Mouse (Mus musculus) neural tube, embryonic 15.5 days (tissue): ENCODE results near the gene Fance. TPM values are rescaled to one million over a fixed set of nuclear protein-coding genes. Genes with fewer than 3 reads are reported as not detected.

ENCODE experiments used
- ATAC-seq: fragments of 200-750 bp; cut with Nextera tagmentation; 2 replicates; pipeline ENCODE4 v1.8.0; 2017; ENCODE audit warnings: mild to moderate bottlenecking, moderate TSS enrichment, moderate library complexity; ENCODE audit not compliant: low FRiP score
- H3K27ac ChIP-seq: fragments of 300-500 bp; sonication (generic); replicated peaks from 2 replicates; pipeline ENCODE4 v1.5.1; 2015; ENCODE audit warnings: mild to moderate bottlenecking, inconsistent platforms
- H3K27me3 ChIP-seq: fragments of 300-500 bp; sonication (generic); replicated peaks from 2 replicates; pipeline ENCODE4 v1.6.1; 2015; ENCODE audit warnings: inconsistent platforms
- H3K36me3 ChIP-seq: fragments of 300-500 bp; sonication (generic); 2 replicates; pipeline ENCODE4 v1.6.1; 2015; ENCODE audit warnings: inconsistent platforms
- H3K4me1 ChIP-seq: fragments of 300-500 bp; sonication (generic); 2 replicates; pipeline ENCODE4 v1.6.1; 2015; ENCODE audit warnings: inconsistent platforms
- H3K4me2 ChIP-seq: fragments of 300-500 bp; sonication (generic); 2 replicates; pipeline ENCODE4 v1.6.1; 2015; ENCODE audit warnings: inconsistent platforms, mild to moderate bottlenecking, moderate library complexity
- H3K4me3 ChIP-seq: fragments of 300-500 bp; sonication (generic); replicated peaks from 2 replicates; pipeline ENCODE4 v1.5.1; 2015; ENCODE audit warnings: mild to moderate bottlenecking, inconsistent platforms
- H3K9ac ChIP-seq: fragments of 300-500 bp; sonication (generic); replicated peaks from 2 replicates; pipeline ENCODE4 v1.6.1; 2015; ENCODE audit warnings: mild to moderate bottlenecking, inconsistent platforms
- H3K9me3 ChIP-seq: fragments of 300-500 bp; sonication (generic); replicated peaks from 2 replicates; pipeline ENCODE4 v1.6.1; 2016; ENCODE audit warnings: inconsistent platforms
- WGBS: fragments of 180-500 bp; shearing (Covaris S2); methylation state at CpG from one replicate; pipeline ENCODE4 v1.1.7; 2015; ENCODE audit warnings: mixed read lengths; 5-methylcytosine and 5-hydroxymethylcytosine counted together
- polyA plus RNA-seq: library from polyadenylated mRNA; unstranded; fragments of >200 nt; fragmentation: Nextera tagmentation; extraction: Ambion mirVana; gene quantifications from 2 replicates; pipeline ENCODE4 v1.2.1, GENCODE M21; 2015

Fance gene
- polyA plus RNA-seq, 1 experiment from 2014 or later: 26.3 TPM

DNA sequence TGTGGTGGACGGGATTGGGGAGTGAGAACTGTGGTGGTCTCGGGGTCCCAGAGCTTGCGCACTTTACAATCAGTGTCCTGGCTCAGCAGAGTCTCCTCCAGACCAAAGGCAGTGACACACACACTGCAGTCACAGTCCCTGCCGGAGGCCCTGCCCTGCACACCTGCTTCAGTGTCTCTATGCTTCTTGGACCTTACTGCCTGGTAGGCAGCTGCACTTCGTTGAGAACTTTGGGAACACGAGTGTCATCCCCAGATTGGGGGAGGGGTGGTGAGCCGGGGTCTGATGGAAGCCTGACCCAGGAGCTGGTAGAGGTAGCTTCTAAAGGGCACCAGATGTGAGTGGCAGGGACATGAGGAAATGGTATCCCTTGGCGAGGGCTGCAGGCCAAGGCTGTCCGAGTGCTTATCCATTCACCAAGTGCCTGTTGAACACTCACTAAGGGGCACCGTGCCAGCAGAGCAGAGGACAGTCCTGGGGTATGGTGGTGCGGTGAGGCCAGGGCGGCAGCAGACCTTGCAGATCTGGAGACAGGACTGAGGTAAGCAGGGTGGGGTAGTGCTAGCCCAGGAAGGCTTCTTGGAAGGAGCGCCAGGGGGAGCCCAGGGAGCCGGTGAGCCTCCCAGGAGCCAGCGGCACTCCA is 33.4 kb upstream of the Fance start:
- ATAC-seq: no peak
- H3K9me3 ChIP-seq: no peaks in the 10 kb centered on the region
- H3K36me3 ChIP-seq: no peaks in the 10 kb centered on the region
- no peak overlapping the region for H3K9ac ChIP-seq
- H3K4me2 ChIP-seq: no peak overlapping the region
- H3K4me1 ChIP-seq: peaks cover 40% of the 10 kb centered on the region
- H3K4me3 ChIP-seq: no peak overlapping the region
- H3K27ac ChIP-seq: 0 out of 2 replicates have a peak overlapping the region, but pooled peaks have one; percentile 18
- WGBS: 66% methylated on average over 15 of the region's 15 CpGs
- no peaks in the 10 kb centered on the region for H3K27me3 ChIP-seq

DNA sequence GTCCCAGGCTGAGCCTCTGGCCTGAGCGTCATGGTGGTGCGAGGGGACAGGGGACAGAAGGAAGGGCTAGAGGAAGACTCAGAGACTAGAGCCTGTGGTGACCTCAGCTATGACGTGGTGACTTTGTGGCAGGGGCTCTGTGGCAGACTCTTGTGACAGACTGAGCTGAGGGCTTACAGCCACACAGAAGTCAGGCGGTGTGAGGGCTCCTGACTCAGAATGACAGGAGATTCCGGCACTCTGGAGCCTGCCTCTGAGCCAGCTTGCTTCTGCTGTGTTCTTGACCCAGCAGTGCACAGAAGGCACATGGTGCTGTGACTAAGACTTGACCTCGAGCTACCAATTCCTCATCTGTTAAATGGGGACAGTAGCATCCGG is 32.9 kb upstream of the Fance start:
- Histone ChIP-seq H3K36me3 (no peaks in the 10 kb centered on the region), H3K9me3 (no peaks in the 10 kb centered on the region), H3K4me1 (peaks cover 44% of the 10 kb centered on the region), H3K4me3 (no peak overlapping the region), H3K9ac (no peak overlapping the region), H3K27me3 (no peaks in the 10 kb centered on the region), H3K4me2 (no peak overlapping the region), H3K27ac (0 out of 2 replicates have a peak overlapping the region, but pooled peaks have one; percentile 18)
- 78% methylated on average over 7 of the region's 7 CpGs for WGBS
- no peak for ATAC-seq

DNA sequence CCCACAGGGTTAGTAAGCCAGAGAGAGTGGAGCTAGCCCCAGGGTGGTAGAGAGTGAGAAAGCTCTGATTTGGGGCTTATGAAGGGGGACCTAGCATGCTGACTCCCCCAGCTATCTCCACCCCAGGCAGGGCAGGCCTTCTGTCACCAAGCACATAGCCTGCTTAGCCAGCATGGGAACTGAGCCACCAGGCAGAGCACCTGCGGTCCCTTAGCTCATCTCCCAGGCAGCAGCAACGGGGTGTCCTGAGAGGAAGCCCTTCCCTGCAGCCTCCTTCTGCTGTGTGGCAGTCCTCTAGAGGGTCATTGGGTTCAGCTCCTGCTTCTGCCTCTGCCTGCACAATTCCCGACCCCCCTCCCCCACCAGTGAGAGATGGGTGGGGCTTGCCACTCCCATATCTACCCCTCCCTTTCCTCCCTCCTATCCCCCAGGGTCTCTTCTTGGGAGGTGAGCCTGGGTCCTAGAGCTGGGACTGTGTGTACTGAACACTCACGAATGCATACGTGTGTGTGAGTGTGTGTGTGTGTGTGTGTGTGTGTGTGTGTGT is 32.4 kb upstream of the Fance start:
- WGBS: 17% methylated on average over 5 of the region's 5 CpGs
- no peak overlapping the region for H3K4me2 ChIP-seq
- no peaks in the 10 kb centered on the region for H3K27me3 ChIP-seq
- H3K9ac ChIP-seq: no peak overlapping the region
- no peak overlapping the region for H3K4me3 ChIP-seq
- no peaks in the 10 kb centered on the region for H3K9me3 ChIP-seq
- H3K36me3 ChIP-seq: no peaks in the 10 kb centered on the region
- peaks cover 49% of the 10 kb centered on the region for H3K4me1 ChIP-seq
- ATAC-seq: no peak
- H3K27ac ChIP-seq: no peak overlapping the region

- no peak overlapping the region for H3K27ac ChIP-seq
- peaks cover 54% of the 10 kb centered on the region for H3K4me1 ChIP-seq
- no peak overlapping the region for H3K4me3 ChIP-seq
- WGBS: 88% methylated on average over 7 of the region's 7 CpGs
- H3K36me3 ChIP-seq: no peaks in the 10 kb centered on the region
- no peak overlapping the region for H3K9ac ChIP-seq
- no peaks in the 10 kb centered on the region for H3K27me3 ChIP-seq
- H3K9me3 ChIP-seq: no peaks in the 10 kb centered on the region
- H3K4me2 ChIP-seq: no peak overlapping the region
- ATAC-seq: no peak
These were observed 31.4 kb upstream of the Fance start for GRCm38 (mm10) chr17:28281866-28282441.

DNA sequence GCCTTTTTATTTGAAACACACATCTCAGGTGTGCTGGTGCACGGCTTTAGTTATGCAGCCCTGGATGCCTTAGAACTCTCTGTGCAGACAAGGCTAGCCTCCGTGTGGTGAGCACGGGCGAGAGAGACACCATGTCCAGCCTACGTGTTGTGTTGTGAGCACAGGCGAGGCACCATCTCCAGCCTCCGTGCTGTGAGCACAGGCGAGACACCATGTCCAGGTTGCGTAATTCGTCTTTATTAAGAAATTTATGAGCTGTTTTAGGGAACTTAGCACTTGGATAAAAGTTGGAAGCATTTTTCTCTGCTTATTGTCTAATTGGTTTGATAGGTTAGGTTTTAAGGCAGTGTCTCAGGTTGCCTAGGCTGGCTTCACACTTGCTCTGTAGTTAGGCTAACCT is 30.1 kb upstream of the Fance start:
- H3K9ac ChIP-seq: no peak overlapping the region
- peaks cover 48% of the 10 kb centered on the region for H3K4me1 ChIP-seq

DNA sequence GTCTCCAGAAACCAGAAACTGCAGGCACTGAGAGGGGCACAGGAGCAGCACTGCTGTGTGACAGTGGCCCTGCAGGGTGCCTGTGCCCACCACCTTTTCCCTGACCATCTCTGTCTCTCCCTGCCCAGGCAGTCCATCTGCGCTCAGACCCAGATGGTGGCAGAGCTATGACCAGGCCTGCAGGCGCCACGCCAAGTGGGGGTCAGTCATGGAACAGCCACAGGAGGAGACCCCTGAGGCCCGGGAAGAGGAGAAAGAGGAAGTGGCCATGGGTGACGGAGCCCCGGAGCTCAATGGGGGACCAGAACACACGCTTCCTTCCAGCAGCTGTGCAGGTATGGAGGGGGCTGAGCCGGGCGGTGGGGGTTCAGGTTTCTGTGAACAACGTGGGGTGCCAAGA is 27.2 kb upstream of the Fance start:
- WGBS: 84% methylated on average over 10 of the region's 10 CpGs
- H3K9ac ChIP-seq: no peak overlapping the region
- ATAC-seq: no peak

More for the DNA sequence above, 30.1 kb upstream of the Fance start:
- no peak for ATAC-seq
- H3K4me3 ChIP-seq: no peak overlapping the region
- H3K27ac ChIP-seq: no peak overlapping the region
- no peak overlapping the region for H3K4me2 ChIP-seq
- 89% methylated on average over 10 of the region's 10 CpGs for WGBS
- no peaks in the 10 kb centered on the region for H3K9me3 ChIP-seq
- H3K27me3 ChIP-seq: no peaks in the 10 kb centered on the region
- no peaks in the 10 kb centered on the region for H3K36me3 ChIP-seq

DNA sequence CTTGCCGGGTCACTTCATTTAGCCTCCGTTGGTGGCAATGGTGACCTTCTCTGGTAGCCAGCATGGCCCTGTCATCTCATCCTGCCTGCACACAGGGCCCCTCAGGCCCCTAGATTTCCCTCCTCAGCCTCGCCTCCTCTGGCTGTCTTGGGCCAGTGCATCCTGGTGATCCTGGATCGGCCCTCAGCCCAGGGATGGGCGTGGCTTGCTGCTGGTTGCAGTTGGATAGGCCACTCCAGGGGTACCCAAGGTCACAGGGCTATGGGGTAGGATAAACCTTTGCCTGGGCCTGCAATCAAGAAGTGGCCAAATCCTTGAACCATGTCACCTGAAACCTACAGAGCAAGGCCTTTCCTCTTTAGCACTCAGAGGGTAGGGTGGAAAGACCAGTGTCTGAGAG is 26.4 kb upstream of the Fance start:
- WGBS: 52% methylated on average over 5 of the region's 5 CpGs
- ATAC-seq: no peak
- H3K36me3 ChIP-seq: no peaks in the 10 kb centered on the region
- peaks cover 26% of the 10 kb centered on the region for H3K4me1 ChIP-seq
- H3K4me3 ChIP-seq: no peak overlapping the region
- H3K4me2 ChIP-seq: no peak overlapping the region
- no peaks in the 10 kb centered on the region for H3K27me3 ChIP-seq
- H3K9ac ChIP-seq: no peak overlapping the region
- H3K27ac ChIP-seq: no peak overlapping the region
- no peaks in the 10 kb centered on the region for H3K9me3 ChIP-seq

More for the DNA sequence above, 27.2 kb upstream of the Fance start:
- Histone ChIP-seq H3K27ac (no peak overlapping the region), H3K4me3 (no peak overlapping the region), H3K4me2 (no peak overlapping the region), H3K4me1 (peaks cover 31% of the 10 kb centered on the region), H3K27me3 (no peaks in the 10 kb centered on the region), H3K36me3 (no peaks in the 10 kb centered on the region), H3K9me3 (no peaks in the 10 kb centered on the region)

DNA sequence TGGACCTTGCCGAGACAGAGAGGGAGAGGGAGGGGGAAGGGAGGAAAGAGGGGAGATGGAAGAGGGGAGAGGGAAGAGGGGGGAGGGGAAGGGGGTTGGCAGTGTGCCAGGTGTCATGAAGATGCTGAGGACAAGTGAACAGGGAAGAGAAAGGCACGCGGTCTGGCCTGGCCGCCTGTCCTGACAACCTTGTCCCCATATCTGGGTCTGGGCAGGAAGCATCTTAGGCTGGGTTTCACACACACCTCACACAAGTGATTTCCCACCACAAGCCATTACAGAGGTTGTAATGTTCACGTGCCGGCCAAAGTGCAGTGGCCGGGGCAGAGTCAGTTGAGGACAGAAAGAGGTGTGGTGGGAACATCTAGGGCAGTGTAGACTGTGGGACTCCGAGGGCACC is 25.7 kb upstream of the Fance start:
- Histone ChIP-seq H3K4me3 (no peak overlapping the region), H3K36me3 (no peaks in the 10 kb centered on the region), H3K27me3 (no peaks in the 10 kb centered on the region), H3K4me2 (no peak overlapping the region), H3K27ac (no peak overlapping the region), H3K4me1 (peaks cover 26% of the 10 kb centered on the region), H3K9me3 (no peaks in the 10 kb centered on the region), H3K9ac (no peak overlapping the region)
- WGBS: 51% methylated on average over 8 of the region's 8 CpGs
- no peak for ATAC-seq

DNA sequence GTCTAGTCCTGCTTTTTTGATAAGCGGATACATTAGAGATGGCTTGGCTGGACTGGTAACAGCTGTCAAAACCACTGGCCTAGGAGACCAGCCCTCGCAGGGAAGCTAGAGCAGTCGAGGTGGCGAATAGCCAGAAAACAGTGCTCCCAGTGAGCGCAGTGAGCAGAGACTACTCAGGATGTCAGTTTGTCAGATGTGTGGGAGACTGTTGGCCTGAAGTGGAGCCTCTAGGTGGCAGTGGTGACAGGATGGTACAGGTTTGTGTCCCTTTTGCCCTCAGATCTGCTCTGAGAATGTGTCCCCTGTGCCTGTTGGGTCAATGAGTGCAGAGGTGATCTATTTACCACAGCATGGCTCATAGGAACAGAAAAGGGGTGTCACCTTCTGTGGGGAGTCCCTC is 25.3 kb upstream of the Fance start:
- Histone ChIP-seq H3K36me3 (no peaks in the 10 kb centered on the region), H3K27me3 (no peaks in the 10 kb centered on the region), H3K9ac (no peak overlapping the region), H3K27ac (no peak overlapping the region), H3K4me2 (no peak overlapping the region), H3K4me1 (peaks cover 26% of the 10 kb centered on the region), H3K9me3 (no peaks in the 10 kb centered on the region), H3K4me3 (no peak overlapping the region)
- WGBS: 51% methylated on average over 5 of the region's 5 CpGs
- no peak for ATAC-seq

- 67% methylated on average over 3 of the region's 3 CpGs for WGBS
- H3K4me3 ChIP-seq: no peak overlapping the region
- H3K36me3 ChIP-seq: no peaks in the 10 kb centered on the region
- H3K27ac ChIP-seq: no peak overlapping the region
- H3K4me1 ChIP-seq: peaks cover 34% of the 10 kb centered on the region
- no peak overlapping the region for H3K9ac ChIP-seq
- no peak for ATAC-seq
- H3K9me3 ChIP-seq: no peaks in the 10 kb centered on the region
- H3K4me2 ChIP-seq: no peak overlapping the region
- H3K27me3 ChIP-seq: no peaks in the 10 kb centered on the region
These were observed 23.1 kb upstream of the Fance start for GRCm38 (mm10) chr17:28290262-28290661.

GRCm38 (mm10) chr17:28290671-28291070 is 22.6 kb upstream of the Fance start:
- Histone ChIP-seq H3K9me3 (no peaks in the 10 kb centered on the region), H3K36me3 (no peaks in the 10 kb centered on the region), H3K27me3 (no peaks in the 10 kb centered on the region), H3K27ac (no peak overlapping the region), H3K4me1 (peaks cover 31% of the 10 kb centered on the region), H3K4me3 (no peak overlapping the region), H3K4me2 (no peak overlapping the region), H3K9ac (no peak overlapping the region)
- 83% methylated on average over 11 of the region's 11 CpGs for WGBS
- no peak for ATAC-seq

GRCm38 (mm10) chr17:28291346-28291745 is 22.0 kb upstream of the Fance start:
- 93% methylated on average over 7 of the region's 7 CpGs for WGBS
- peaks cover 24% of the 10 kb centered on the region for H3K4me1 ChIP-seq
- H3K27ac ChIP-seq: no peak overlapping the region
- no peak overlapping the region for H3K4me3 ChIP-seq
- no peak overlapping the region for H3K9ac ChIP-seq
- H3K27me3 ChIP-seq: no peaks in the 10 kb centered on the region
- no peak for ATAC-seq
- no peaks in the 10 kb centered on the region for H3K9me3 ChIP-seq
- H3K36me3 ChIP-seq: no peaks in the 10 kb centered on the region
- no peak overlapping the region for H3K4me2 ChIP-seq
